Mouse (Mus musculus): Measurements from ENCODE around the gene Agr2.

Agr2 gene

GRCm38 (mm10) chr12:35992711-35993110, at the start of gene Agr2:
TSS of gene Agr2 (plus strand) at chr12:35992907.
- no peak for DNase-seq

GRCm38 (mm10) chr12:35951757-35952156, 41.0 kb upstream of the Agr2 start:
- DNase-seq = no peak

GRCm38 (mm10) chr12:35957235-35957634, 35.5 kb upstream of the Agr2 start:
- DNase-seq = no peak

GRCm38 (mm10) chr12:35966098-35966767, 26.5 kb upstream of the Agr2 start:
- no peak for DNase-seq

DNA sequence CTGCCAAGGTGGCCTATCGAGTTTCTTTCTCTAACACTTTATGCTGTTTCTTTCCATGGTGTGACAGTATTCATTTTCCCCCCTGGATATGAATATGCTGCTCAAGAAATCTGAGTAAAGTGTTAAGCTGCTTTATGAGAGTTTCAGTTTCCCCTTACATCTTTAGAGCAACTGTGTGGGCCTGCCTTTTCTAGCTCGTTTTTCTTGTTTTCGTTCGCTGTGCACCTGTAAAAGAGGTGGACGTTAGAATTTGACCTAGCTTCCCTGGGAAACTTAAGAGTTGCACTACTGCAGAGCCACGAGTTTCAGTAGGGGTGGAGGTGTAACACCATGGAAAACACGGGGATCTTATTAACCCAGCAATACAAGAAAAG, 26.0 kb upstream of the Agr2 start:
- no peak for DNase-seq

DNA sequence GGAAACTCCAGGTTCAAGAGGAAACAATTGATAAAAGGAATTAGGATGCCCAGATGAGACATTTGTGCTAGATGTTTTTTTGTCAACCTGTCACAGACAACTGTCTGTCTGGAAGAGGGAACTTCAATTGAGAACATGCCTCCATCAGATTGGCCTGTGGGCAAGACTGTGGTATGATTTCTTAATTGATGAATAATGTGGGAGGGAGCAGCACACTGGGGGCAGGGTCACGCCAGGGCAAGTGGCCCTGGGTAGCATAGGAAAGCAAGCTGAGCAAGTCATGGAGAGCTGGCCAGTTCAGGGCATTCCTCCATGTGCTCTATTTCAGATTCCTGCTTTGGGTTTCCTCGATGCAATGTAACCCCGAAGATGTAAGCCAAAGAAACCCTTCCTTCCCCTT, 16.8 kb upstream of the Agr2 start:
- no peak for DNase-seq

GRCm38 (mm10) chr12:35977633-35978246, 15.0 kb upstream of the Agr2 start:
- DNase-seq = no peak

GRCm38 (mm10) chr12:35979625-35980024, 13.1 kb upstream of the Agr2 start:
- no peak for DNase-seq

DNA sequence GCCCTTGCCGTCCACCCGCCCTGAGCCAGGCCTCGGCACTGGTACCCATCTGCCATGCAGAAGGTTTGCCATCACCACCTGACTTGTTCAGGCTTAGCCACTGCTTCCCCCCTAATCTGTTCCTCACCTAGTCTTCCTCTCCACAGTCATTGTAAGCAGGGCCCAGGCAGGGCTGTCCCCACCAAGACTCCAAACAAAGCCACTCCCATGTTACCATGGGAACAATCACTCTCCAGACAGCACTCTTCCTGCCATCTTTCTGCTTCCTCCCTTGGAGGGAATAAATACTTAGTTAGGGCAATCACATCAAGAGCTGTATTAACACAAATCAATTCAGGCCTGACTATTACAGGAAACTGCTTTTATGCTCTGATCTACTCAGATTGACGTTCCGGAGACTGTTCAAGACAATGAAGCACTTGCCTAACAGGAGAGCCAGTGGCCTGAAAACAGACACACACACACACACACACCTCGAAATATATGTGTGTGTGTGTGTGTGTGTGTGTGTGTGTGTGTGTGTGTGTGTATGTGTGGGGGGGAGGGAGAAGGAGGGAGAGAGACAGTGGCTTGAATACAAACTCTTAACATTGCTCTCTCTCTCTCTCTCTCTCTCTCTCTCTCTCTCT, 10.9 kb upstream of the Agr2 start:
- no peak for DNase-seq

- no peak for DNase-seq
These were observed 9.2 kb upstream of the Agr2 start for GRCm38 (mm10) chr12:35983472-35983871.

DNA sequence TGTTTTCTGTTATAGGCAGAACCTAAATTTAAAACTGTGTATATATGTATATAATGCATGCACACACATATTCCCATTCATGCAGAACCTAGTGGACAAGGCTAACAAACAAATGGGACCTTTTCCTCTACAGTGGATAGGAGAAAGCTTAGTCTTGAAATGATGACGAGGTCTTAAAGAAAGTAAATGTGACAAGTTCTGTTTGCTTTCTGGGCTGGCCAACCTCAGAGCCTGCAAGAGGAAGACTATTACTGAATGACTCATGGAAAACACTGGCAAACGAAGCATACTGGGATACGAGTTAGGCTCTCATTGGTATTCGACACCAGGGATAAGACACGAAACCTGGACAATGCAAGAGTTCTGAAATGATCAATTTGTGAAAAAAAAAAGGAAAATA, 8.0 kb upstream of the Agr2 start:
- no peak for DNase-seq

DNA sequence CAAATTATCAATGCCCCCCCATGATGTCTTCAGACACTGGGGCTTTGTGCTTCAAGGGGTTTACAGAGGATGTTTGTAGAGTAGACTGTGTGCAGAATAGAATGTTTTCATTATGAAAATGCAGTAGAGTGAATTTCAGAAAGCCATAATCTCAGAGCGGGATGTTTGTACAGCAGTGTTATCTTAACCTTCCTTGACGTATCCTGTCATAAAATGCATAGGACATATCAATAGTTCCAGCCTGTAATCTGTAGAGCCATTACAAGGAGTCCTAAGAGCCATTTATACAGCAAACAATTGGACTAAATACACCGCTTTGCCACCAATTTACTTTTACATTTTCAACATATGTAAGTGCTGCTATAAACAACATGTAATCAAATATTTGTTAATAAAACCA, 876 bp downstream of the Agr2 start:
- DNase-seq = no peak

- DNase-seq = no peak
These were observed 1.4 kb downstream of the Agr2 start for GRCm38 (mm10) chr12:35994098-35994497.

DNA sequence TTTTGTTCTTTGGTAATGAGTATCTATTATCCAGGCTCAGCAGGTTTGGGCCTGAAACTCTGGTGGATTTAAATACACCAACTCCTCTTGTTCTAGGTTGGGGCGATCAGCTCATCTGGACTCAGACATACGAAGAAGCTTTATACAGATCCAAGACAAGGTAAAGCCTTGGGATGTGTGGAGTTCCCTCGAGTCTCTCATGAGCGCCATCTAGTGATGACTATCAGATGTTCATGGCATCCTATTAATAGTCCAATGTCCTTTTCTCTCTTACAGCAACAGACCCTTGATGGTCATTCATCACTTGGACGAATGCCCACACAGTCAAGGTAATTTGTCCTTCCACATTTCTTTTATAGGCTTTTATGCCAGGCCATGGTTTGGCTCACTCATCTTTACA, 3.1 kb downstream of the Agr2 start:
- no peak for DNase-seq

GRCm38 (mm10) chr12:36004714-36005113, 12.0 kb downstream of the Agr2 start:
- no peak for DNase-seq

GRCm38 (mm10) chr12:36007581-36007980, 14.9 kb downstream of the Agr2 start:
- no peak for DNase-seq

DNA sequence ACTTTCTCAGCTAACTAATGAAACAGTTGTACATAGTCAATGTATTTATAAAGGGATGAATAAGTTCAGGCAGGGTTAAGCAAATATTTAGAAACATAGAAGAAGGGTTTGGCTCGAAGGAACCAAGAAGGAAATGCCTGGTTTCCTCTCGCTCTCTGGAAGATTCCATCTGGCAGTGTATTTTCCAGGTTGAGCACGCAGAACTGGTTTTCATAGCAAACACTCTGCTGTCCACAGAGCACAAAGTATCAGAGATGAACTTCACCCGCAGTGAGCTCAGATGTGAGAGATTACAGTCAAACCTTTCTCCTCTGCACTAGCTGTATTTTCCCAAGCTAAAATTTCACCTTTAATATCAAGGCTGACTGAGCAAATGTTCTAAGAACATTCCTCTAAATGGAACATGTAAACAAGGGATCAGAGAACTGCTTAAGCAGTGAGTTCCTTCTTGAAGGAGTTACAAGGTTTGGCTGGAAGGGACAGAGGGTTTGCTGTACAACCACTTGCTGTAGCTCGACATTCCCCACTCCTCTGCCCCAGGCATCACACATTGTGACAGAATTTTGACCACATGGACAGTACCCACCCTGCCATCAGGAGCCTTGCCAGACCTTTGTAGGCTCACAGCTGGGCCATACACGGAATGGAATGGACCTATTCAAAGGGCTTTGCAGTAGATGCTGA, 15.8 kb downstream of the Agr2 start:
- no peak for DNase-seq

DNA sequence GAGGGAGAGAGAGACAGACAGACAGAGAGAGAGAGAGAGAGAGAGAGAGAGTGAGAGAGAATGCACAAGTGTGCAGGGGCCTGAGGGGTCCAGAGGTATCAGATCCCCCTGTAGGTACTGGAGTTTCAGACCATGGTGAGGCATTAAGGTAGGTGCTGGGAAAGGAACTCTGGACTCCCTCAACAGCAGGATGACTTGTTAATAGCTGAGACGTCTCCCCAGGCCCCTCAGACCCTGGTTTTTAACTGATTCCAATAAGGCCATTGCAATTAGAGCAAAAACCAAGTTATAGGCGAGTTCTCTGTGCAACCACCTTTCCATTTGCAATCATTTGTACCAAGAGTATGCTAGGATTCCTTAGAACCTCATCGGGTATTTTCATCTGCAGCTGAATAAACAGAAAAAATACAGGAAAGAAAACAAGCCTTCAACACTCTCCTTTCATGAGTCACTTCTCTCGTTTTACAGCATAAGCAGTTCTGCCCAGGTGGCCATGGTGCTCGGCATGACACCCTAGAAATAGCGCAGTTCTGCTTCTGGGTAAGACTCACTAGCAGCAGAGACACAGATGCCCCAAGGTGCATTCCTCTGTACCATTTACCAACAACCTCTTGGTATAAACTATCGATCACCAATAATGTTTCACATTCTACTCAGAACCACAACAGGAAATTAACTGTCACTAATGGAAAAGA, 20.7 kb downstream of the Agr2 start:
- DNase-seq = no peak

- no peak for DNase-seq
These were observed 25.1 kb downstream of the Agr2 start for GRCm38 (mm10) chr12:36017791-36018190.

DNA sequence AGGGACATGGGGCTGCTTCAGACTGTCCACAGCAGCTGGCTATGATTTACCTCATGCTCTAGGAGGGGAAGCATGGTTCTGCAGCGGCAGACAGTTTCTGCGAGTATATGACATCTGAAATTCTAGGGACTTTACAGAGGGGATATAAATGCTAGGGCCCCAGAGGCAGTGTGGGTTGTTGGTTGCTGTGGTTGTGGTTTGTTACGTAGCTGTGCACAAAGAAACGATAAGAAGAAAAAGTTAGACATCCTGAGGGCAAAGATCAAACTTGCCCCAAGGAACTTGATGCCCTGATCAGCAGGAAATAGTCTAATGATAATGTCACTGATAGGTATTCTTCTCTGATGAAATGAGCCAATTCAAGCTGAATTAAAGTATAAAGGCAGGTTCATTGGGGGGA, 26.9 kb downstream of the Agr2 start:
- DNase-seq = no peak

GRCm38 (mm10) chr12:36020081-36020480, 27.4 kb downstream of the Agr2 start:
- no peak for DNase-seq

GRCm38 (mm10) chr12:36020710-36021109, 28.0 kb downstream of the Agr2 start:
- no peak for DNase-seq

GRCm38 (mm10) chr12:36026126-36026525, 33.4 kb downstream of the Agr2 start:
- no peak for DNase-seq
